Mouse (Mus musculus): ENCODE data around the gene Cstad.

Gene Cstad

GRCm38 (mm10) chr2:30594641-30595379 lies at the start of gene Cstad:
Gene Cstad (plus strand): TSS chr2:30595040.
- peak; percentile 75 for DNase-seq (ENCODE audit: extremely low read depth, insufficient read length, low spot score)

GRCm38 (mm10) chr2:30545706-30546105 lies 49.1 kb upstream of the Cstad start:
- no peak for DNase-seq (ENCODE audit: extremely low read depth, insufficient read length, low spot score)

GRCm38 (mm10) chr2:30546219-30546618 lies 48.6 kb upstream of the Cstad start:
- no peak for DNase-seq (ENCODE audit: extremely low read depth, insufficient read length, low spot score)

- DNase-seq (ENCODE audit: extremely low read depth, insufficient read length, low spot score), result no peak
These were observed 47.2 kb upstream of the Cstad start for GRCm38 (mm10) chr2:30547455-30548217.

GRCm38 (mm10) chr2:30551579-30551978 lies 43.3 kb upstream of the Cstad start:
- DNase-seq (ENCODE audit: extremely low read depth, insufficient read length, low spot score), result peak; percentile 48

- peak; percentile 47 for DNase-seq (ENCODE audit: extremely low read depth, insufficient read length, low spot score)
These were observed 40.8 kb upstream of the Cstad start for GRCm38 (mm10) chr2:30553851-30554540.

- DNase-seq (ENCODE audit: extremely low read depth, insufficient read length, low spot score), result no peak
These were observed 39.6 kb upstream of the Cstad start for GRCm38 (mm10) chr2:30555257-30555656.

GRCm38 (mm10) chr2:30556495-30556894 lies 38.3 kb upstream of the Cstad start:
- DNase-seq (ENCODE audit: extremely low read depth, insufficient read length, low spot score), result no peak

GRCm38 (mm10) chr2:30559552-30559951 lies 35.3 kb upstream of the Cstad start:
- no peak for DNase-seq (ENCODE audit: extremely low read depth, insufficient read length, low spot score)

- no peak for DNase-seq (ENCODE audit: extremely low read depth, insufficient read length, low spot score)
These were observed 32.3 kb upstream of the Cstad start for GRCm38 (mm10) chr2:30562553-30562952.

GRCm38 (mm10) chr2:30571647-30572046 lies 23.2 kb upstream of the Cstad start:
- no peak for DNase-seq (ENCODE audit: extremely low read depth, insufficient read length, low spot score)

- no peak for DNase-seq (ENCODE audit: extremely low read depth, insufficient read length, low spot score)
These were observed 21.3 kb upstream of the Cstad start for GRCm38 (mm10) chr2:30573522-30573921.

- no peak for DNase-seq (ENCODE audit: extremely low read depth, insufficient read length, low spot score)
These were observed 17.8 kb upstream of the Cstad start for GRCm38 (mm10) chr2:30577010-30577409.

- no peak for DNase-seq (ENCODE audit: extremely low read depth, insufficient read length, low spot score)
These were observed 16.8 kb upstream of the Cstad start for GRCm38 (mm10) chr2:30578006-30578405.

GRCm38 (mm10) chr2:30587161-30587560 lies 7.7 kb upstream of the Cstad start:
- peak; percentile 51 for DNase-seq (ENCODE audit: extremely low read depth, insufficient read length, low spot score)

GRCm38 (mm10) chr2:30587671-30588070 lies 7.2 kb upstream of the Cstad start:
- DNase-seq (ENCODE audit: extremely low read depth, insufficient read length, low spot score), result no peak

GRCm38 (mm10) chr2:30588985-30589511 lies 5.8 kb upstream of the Cstad start:
- no peak for DNase-seq (ENCODE audit: extremely low read depth, insufficient read length, low spot score)

GRCm38 (mm10) chr2:30589781-30590180 lies 5.1 kb upstream of the Cstad start:
- no peak for DNase-seq (ENCODE audit: extremely low read depth, insufficient read length, low spot score)

- no peak for DNase-seq (ENCODE audit: extremely low read depth, insufficient read length, low spot score)
These were observed 3.9 kb upstream of the Cstad start for GRCm38 (mm10) chr2:30590909-30591308.

- no peak for DNase-seq (ENCODE audit: extremely low read depth, insufficient read length, low spot score)
These were observed 2.4 kb upstream of the Cstad start for GRCm38 (mm10) chr2:30592391-30592790.

- DNase-seq (ENCODE audit: extremely low read depth, insufficient read length, low spot score), result no peak
These were observed 1.9 kb upstream of the Cstad start for GRCm38 (mm10) chr2:30592951-30593350.

Data from 3134 (cell line).